Mouse (Mus musculus): ENCODE data around the gene Amph.

The Amph gene

DNA sequence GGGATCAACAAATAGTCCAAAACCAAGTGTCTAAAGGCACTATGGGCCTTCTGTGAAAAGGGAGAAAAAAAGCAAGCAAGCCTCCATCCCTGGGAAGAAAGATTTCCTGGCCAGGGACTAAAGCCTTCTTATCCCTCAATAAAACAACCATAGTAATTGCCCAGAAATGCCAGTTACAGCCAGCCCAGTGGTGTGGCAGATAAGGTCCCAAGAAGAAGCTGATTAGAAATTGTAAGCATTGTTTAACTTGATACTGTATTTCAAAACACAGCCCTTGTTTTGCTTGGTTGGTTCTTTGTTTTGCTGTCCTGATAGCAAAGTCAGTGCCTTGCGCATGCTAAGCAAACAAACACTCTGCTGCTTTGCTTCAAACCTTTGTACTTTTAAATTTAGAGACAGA is 191.8 kb downstream of the Amph start:
- DNase-seq (ENCODE audit: low spot score in 2 of 2), result no peak

DNA sequence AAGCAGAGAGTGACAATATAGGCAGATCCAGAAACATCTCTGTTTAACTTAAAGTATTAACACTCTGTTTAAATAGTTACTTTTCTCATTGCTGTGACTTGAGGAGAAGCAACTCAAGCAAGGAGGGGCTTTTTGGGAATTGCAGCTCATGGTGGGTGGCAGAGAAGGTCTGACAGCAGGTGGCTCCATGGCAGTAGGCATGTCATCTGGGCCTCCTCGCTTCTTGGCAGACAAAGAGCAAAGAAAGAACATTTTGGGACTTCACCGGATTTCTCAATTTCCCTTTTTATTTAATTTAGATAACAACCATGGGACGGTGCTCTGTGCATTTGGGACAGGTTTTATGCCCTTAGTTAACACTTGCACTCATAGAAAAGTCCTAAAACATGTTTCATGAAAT is 195.8 kb downstream of the Amph start:
- DNase-seq (ENCODE audit: low spot score in 2 of 2), result no peak

DNA sequence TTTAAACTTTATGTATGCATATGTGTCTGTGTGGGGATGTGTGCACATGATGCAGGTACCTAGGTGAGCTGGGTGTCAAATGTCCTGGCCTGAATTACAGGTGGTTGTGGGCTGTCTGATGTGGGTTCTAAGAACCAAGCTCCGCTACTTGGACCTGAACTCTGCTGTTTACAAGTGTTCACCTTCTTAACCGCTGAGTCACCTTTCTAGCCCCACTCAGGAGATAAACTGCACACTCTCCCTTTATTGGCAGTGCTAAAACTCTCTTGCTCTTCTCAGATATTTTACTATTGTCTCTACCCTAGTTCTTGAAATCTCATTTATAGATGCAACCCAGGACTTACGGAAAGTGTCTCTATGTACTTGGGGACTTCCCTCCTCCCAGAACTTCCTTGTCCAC is 199.5 kb downstream of the Amph start:
- no peak for DNase-seq (ENCODE audit: low spot score in 2 of 2)

DNA sequence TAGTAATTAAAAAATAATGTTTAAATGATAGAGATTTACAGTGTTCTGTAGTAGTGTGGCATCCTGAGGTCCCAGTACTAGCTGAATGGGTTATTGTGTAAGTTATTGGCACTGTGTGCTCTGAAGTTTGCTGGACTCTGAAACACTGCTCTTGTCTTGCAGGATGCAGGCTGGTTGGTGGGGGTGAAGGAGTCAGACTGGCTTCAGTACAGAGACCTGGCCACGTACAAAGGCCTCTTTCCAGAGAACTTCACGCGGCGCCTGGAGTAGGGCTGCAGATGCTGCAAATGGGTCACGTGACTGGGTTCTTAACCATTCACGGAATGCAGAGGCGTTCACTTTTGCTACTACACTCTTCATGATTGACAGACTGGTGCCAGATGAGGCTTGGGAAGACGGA is 201.6 kb downstream of the Amph start:
- DNase-seq (ENCODE audit: low spot score in 2 of 2), result no peak

DNA sequence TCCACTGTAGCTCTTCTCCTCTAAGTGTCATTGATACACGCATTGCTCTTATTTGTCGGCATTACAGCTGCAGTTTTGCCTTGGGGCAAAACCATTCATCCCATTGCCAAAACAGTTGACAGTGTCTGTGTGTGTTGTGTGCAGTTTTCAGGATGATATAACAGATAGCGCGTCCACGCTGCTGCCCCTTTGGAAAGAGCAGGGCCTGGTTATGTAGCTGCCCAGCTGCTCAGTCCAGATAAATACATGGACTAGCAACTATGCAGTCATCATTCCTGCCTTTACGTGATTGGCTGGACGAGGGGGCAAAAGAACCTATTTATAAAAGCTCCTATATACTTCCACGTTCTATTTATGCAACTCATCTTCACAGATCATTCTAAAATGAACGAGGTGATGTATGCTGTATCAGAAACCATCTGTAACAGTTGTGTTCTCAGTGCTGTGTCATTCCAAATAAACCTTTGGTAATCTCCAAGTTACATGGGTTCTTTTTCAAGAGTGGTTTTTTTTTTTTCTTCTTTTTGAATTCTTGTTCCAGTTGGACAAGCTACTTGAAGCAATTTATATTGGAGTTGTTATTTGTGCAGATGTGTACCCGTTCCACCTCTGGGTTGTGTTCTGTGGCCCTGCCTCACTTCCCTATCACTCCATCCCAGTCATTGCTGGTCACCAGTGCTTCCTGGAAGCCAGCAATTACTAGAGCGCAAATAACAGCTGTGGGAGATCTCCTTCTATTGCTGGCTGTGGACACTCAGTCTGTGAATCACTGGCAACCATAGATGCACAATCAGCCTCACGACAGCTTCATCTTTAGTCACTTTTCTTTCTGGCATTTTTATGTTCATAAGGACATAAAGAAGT is 202.7 kb downstream of the Amph start:
- DNase-seq (ENCODE audit: low spot score in 2 of 2), result no peak

DNA sequence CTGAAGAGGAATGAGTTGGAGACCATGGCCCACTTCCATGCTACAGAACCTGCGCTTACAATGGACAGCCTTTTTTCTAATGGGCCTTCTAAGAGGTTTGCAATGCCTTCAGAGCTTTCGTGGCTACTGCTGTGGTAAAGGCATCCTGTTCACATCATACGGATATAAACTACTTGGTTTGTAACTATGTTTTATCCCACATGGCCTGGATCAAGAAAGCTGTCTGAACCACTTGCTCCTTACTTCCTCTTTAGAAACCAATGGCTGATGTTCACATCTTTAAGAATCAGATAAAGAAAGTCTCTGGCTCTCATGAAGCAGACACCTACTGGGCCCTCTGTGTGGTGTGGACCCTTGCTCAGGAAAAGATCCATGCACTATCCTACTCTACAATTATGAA is 204.1 kb downstream of the Amph start:
- no peak for DNase-seq (ENCODE audit: low spot score in 2 of 2)

DNA sequence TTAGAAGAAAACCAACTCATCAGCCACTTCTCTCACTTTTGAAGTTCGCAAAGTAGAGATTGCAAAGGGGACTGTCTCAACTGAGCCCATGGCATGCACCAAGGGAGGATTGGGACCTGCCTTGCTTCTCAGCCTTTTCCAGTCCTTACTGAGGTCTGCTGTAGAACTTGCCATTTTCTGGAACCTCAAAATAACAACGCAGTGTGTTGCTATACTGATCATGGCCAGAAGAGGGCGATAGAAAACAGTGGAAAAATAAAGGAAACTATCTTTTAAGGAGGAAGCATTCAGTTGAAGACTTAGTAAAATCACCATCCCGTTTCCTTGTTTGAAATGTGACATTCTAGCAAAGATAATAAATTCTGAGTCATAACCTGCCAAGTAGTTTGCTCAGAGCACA is 210.5 kb downstream of the Amph start:
- DNase-seq (ENCODE audit: low spot score in 2 of 2), result peak in 1 of 2 experiments; percentile 5

DNA sequence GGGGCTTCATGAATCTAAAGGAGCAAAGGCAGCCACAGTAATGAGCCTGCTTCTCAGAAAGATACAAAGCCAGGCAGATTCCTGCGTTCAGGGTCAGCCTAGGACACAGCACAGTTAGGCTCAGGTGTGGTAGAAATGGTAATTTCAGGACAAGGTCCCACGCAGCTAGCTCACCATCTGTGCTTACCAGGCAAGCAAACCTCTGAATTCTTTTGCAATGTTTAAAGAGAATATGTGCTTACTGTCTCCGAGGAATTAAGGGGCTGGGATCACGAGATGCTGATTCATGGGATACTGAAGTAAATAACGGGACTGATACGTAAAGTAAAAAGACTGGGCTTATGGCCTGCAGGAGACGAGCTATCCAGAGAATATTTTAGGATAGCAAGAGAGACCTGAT is 212.6 kb downstream of the Amph start:
- no peak for DNase-seq (ENCODE audit: low spot score in 2 of 2)

DNA sequence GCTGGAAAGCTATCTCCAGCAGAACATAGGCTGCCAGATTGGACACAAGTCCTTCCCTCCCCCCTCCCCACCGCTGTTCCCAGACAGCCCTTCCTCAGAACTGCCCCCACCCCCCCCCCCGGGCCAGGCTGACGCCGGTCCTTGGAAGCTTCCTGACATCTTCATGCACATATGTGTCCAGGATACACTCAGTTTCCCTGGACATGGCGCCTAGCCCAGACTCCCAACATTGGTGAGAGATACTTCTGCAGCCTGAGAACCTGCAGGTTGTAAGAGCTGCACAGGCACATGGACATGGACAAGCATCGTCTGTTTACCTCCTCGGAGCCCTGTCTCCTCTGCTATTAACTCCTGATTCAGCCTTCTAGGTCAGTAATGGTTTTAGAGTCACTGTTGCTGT is 213.1 kb downstream of the Amph start:
- no peak for DNase-seq (ENCODE audit: low spot score in 2 of 2)

DNA sequence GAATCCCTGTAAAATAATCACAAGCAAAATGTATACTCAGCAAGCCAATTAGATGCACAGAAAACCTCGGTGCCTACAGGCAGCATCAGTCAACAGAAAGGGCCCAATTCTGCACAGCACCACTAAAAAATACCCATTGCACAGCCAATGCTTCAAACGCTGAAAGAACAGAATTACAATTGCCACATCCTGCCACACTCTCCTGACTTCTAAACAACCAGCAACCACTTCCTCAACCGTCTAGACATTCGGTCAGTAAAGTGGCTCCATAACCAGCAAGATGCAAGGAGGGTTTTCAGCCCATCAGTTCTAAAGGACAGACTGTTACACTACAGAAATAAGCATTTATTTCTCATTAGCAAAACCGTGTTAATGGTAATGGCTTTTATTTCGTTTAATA is 214.1 kb downstream of the Amph start:
- no peak for DNase-seq (ENCODE audit: low spot score in 2 of 2)

DNA sequence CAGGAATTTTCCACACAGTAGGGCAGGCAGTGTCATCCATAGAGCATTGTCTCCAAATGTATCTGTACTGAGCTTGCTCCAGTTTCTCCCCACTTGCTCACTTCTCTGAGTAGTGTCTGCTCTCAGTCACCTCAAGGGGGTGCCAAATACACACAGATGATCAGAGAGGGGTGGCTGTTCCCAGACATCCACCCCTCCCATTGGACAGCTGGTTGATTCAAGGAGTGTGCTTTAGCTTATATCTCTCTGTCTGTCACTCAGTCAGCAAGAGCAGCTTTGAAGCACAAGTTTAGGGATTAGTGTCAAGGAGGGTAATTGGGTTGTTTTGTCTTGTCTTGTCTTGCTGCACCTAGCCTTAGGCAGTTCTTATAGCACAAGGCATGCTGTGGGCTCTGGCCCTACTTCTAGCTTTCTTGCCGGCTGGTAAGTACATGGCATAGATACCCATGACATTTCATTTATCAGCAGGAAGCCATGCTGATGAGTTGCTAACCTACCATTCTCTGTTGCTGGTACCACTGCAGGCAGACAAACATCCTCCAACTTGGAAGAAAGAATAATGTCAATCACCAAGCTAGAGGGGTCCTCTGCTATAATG is 229.8 kb downstream of the Amph start:
- DNase-seq (ENCODE audit: low spot score in 2 of 2), result no peak

DNA sequence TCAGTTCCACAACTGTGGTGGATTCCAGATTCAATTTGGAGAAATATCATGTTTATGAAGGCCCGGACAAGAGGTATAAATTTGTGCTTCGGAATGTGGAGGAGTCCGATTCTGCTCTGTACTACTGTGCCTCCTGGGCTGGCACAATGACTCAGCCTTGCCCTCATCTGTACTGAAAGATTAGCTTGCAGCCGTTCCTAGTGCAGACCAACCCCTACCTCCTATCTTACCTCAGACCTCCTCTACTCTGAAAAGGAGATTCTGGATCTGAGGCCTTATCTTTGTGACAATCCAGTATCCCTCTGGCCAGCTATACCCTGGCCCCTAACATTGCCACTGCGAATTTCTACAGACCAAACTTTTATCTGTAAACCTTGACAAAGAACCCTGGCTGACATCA is 230.3 kb downstream of the Amph start:
- no peak for DNase-seq (ENCODE audit: low spot score in 2 of 2)

DNA sequence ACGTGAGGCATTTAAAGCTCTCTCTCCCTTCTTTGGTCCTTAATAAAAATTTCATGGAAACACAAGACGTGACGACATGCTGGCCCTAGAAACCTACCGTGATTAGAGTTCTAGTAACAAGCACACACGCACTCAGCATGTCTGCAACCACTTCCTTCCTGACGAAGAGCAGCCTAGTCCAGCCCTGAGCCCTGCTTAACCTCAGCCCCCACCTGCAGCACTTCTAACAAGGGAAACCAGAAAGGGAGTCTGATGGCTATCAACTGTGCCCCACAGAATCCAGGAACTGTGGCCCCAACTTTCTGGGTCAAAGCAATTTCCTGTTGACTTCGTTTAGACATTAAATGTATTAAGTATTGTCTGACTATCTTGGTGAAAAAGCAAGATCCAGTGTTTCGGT is 234.3 kb downstream of the Amph start:
- DNase-seq (ENCODE audit: low spot score in 2 of 2), result no peak

DNA sequence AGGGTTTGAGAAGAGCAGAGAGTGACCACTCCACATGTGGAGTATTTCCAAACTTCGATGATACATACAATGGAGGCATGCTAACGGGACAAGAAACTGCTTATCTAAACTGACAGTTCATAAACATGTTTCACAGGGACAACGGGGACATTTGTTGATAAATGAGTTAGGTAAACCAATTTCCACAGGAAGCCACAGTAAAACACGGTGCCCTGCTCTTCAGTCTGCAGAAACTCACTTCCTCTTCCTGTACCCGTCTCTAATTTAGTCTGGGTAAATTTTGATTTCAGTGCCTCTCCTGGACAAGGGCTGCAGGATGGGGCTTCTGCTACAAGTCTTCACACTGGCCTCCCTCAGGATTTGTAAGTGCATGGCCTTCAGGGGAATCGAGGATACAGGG is 242.0 kb downstream of the Amph start:
- DNase-seq (ENCODE audit: low spot score in 2 of 2), result no peak

DNA sequence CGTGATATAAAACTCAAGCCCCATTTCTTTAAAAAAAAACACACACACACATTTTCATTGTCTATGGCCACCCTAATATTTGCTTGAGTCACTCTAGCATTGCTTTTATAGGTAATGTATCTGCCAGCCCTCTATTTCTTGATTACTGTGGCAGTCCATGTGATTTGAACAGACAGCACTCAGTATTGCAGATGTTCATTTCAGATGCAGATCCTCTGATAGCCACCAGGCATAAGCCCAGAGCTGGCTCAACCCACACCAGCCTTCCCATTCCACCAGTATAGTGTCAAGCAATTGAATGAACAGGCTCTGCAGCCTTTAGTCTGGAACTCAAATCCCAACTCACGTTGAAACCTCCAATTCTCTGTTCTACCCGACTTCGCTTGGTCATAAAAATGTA is 246.8 kb downstream of the Amph start:
- DNase-seq (ENCODE audit: low spot score in 2 of 2), result no peak

DNA sequence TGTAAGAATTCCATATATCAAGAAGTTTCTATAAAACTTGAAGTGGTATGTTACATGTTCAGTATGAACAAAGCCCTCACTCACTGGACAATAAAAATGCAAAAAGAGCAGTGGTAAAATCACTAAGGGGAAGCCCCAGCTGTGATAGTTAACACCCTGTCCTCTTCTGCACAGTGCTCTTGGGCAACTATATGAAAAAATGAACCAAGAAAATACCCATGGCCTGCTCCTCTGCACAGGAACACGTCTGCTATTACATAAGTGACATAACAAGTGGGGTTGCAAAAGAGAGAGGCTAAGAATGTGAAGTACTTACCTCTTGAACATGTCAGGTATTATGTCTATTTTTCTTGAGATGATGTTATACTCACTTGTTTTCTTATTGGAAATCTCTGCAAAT is 247.5 kb downstream of the Amph start:
- no peak for DNase-seq (ENCODE audit: low spot score in 2 of 2)
